Mouse (Mus musculus): Measurements from ENCODE around the gene Hs3st6. TPM values are rescaled to one million over a fixed set of nuclear protein-coding genes. Genes with fewer than 3 reads are reported as not detected.
"Not testable (repeated sequence)": the region's sequence is repeated elsewhere in the genome, so short reads cannot be mapped to it uniquely, and the experiment has no call there.

Hs3st6 gene
- polyA plus RNA-seq, 1 experiment from 2014 or later = not detected

DNA sequence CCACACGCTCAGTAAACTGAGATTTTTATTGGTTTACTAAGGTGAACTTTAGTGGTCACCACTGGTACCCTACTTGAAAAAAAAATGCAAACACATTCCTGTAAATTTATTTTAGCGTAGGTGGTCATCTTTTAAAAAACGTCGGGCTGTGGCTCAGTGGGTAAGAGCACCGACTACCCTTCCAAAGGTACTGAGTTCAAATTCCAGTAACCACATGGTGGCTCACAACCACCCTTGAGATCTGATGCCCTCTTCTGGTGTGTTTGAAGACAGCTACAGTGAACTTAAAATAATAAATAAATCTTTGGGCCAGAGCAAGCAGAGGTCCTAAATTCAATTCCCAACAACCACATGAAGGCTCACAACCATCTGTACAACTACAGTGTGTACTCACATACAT, 33.9 kb upstream of the Hs3st6 start:
- Histone ChIP-seq H3K4me1 (ENCODE audit: control insufficient read depth, insufficient read depth, low read length) (peaks cover 28% of the 10 kb centered on the region), H3K9ac (replicated peaks; ENCODE audit: low read depth, low read length) (peak overlapping the region; percentile 83), H3K36me3 (ENCODE audit: control insufficient read depth, insufficient read depth, low read length) (peaks cover 19% of the 10 kb centered on the region), H3K4me3 (ENCODE audit: low read depth, low read length) (peak overlapping the region; percentile 83), H3K4me2 (ENCODE audit: low read depth, low read length) (peak overlapping the region; percentile 55)
- not testable (repeated sequence) for H3K9me3 ChIP-seq (ENCODE audit: control insufficient read depth, low read length); H3K27ac ChIP-seq (ENCODE audit: low read depth, low read length); ATAC-seq (ENCODE audit: low read depth); H3K27me3 ChIP-seq (ENCODE audit: control insufficient read depth, insufficient read depth, low read length)
- 65% methylated on average over 5 of the region's 5 CpGs for WGBS

DNA sequence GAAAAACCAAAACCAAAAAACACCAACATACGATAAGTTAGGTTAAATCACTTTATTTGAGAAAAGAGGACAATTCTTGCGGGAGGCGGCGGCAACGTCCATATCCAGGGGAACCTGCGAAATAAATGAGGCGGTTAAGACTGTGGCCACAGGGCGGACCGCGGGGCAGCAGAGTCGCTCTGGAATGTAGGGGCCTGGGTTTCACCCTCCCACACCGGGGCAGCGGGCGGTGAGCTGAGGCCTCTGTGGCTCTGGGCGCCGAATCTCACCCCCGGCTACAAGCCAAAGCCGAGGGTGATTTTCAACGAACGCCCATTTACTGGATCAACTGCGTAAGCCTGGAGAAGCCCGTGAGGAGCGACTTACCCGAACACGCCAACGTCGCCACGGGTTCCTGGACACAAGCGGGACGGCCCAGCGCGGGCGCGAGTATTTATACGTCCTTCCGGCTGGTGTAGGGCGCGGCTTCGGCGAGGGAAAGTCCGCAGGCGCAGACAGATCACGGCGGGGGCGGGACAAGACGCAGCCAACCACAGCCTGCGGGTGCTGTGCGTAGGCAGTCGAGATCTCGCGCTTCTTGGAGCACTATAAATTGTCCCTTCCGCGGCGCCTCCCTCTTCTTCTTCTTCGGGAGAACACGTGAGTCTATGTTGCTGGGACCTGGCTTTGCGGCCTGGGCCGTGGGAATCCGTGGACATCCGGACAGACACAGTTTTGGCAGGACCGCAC, 33.1 kb upstream of the Hs3st6 start:
- H3K4me2 ChIP-seq (ENCODE audit: low read depth, low read length) = peak overlapping the region; percentile 71
- H3K36me3 ChIP-seq (ENCODE audit: control insufficient read depth, insufficient read depth, low read length) = peaks cover 19% of the 10 kb centered on the region
- no peaks in the 10 kb centered on the region for H3K9me3 ChIP-seq (ENCODE audit: control insufficient read depth, low read length)
- ATAC-seq (ENCODE audit: low read depth) = peak; percentile 98
- 0% methylated on average over 61 of the region's 61 CpGs for WGBS
- H3K4me1 ChIP-seq (ENCODE audit: control insufficient read depth, insufficient read depth, low read length) = peaks cover 28% of the 10 kb centered on the region
- peak overlapping the region; percentile 83 for H3K4me3 ChIP-seq (ENCODE audit: low read depth, low read length)
- peak overlapping the region; percentile 87 for H3K27ac ChIP-seq (ENCODE audit: low read depth, low read length)
- H3K27me3 ChIP-seq (ENCODE audit: control insufficient read depth, insufficient read depth, low read length) = no peaks in the 10 kb centered on the region
- peak overlapping the region; percentile 83 for H3K9ac ChIP-seq (replicated peaks; ENCODE audit: low read depth, low read length)

DNA sequence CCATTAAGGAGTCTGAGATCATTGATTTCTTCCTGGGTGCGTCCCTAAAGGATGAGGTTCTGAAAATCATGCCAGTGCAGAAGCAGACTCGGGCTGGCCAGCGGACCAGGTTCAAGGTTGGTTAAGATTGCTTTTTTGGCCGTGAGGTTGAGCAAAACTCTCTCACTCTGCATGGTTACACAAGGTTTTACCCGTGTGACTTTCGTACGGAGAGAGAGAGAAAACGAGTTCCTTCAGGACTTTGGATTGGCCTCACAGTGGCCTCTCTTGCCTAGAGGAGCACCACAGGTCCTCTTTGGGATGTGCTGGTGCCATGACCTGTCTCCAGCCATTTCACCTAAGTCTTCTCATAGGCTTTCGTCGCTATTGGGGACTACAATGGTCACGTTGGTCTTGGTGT, 32.2 kb upstream of the Hs3st6 start:
- H3K9me3 ChIP-seq (ENCODE audit: control insufficient read depth, low read length); H3K27ac ChIP-seq (ENCODE audit: low read depth, low read length); H3K27me3 ChIP-seq (ENCODE audit: control insufficient read depth, insufficient read depth, low read length); ATAC-seq (ENCODE audit: low read depth): not testable (repeated sequence)
- WGBS = 1% methylated on average over 11 of the region's 11 CpGs
- peak overlapping the region; percentile 71 for H3K4me2 ChIP-seq (ENCODE audit: low read depth, low read length)
- peaks cover 19% of the 10 kb centered on the region for H3K36me3 ChIP-seq (ENCODE audit: control insufficient read depth, insufficient read depth, low read length)
- peak overlapping the region; percentile 83 for H3K4me3 ChIP-seq (ENCODE audit: low read depth, low read length)
- peaks cover 28% of the 10 kb centered on the region for H3K4me1 ChIP-seq (ENCODE audit: control insufficient read depth, insufficient read depth, low read length)
- peak overlapping the region; percentile 83 for H3K9ac ChIP-seq (replicated peaks; ENCODE audit: low read depth, low read length)

DNA sequence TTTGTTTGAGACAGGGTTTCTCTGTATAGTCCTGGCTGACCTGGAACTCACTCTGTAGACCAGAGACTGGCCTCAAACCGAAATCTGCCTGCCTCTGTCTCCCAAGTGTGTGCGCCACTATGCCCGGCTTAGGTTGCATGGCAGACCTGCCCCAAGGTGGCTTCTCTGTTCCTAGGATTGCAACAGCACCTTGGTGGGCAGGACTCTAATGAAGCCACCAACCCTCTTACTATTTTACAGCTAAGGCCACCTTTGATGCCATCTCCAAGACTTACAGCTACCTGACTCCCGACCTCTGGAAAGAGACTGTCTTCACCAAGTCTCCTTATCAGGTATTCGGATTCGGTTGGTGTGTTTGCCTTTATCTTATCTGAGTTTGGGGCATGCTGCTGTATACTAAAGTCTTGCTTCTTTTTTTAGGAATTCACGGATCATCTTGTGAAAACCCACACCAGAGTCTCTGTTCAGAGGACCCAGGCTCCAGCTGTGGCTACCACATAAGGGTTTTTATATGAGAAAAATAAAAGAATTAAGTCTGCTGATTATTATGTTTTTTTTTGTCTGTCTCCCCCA, 31.3 kb upstream of the Hs3st6 start:
- Histone ChIP-seq H3K36me3 (ENCODE audit: control insufficient read depth, insufficient read depth, low read length) (peaks cover 14% of the 10 kb centered on the region), H3K4me3 (ENCODE audit: low read depth, low read length) (peak overlapping the region; percentile 83; the same call in 1 of the 2 replicates), H3K4me2 (ENCODE audit: low read depth, low read length) (peak overlapping the region; percentile 71), H3K9ac (replicated peaks; ENCODE audit: low read depth, low read length) (0 out of 2 replicates have a peak overlapping the region, but pooled peaks have one; percentile 32), H3K4me1 (ENCODE audit: control insufficient read depth, insufficient read depth, low read length) (peaks cover 28% of the 10 kb centered on the region)
- H3K27me3 ChIP-seq (ENCODE audit: control insufficient read depth, insufficient read depth, low read length); H3K9me3 ChIP-seq (ENCODE audit: control insufficient read depth, low read length); H3K27ac ChIP-seq (ENCODE audit: low read depth, low read length); ATAC-seq (ENCODE audit: low read depth): not testable (repeated sequence)
- WGBS = 74% methylated on average over 7 of the region's 7 CpGs

DNA sequence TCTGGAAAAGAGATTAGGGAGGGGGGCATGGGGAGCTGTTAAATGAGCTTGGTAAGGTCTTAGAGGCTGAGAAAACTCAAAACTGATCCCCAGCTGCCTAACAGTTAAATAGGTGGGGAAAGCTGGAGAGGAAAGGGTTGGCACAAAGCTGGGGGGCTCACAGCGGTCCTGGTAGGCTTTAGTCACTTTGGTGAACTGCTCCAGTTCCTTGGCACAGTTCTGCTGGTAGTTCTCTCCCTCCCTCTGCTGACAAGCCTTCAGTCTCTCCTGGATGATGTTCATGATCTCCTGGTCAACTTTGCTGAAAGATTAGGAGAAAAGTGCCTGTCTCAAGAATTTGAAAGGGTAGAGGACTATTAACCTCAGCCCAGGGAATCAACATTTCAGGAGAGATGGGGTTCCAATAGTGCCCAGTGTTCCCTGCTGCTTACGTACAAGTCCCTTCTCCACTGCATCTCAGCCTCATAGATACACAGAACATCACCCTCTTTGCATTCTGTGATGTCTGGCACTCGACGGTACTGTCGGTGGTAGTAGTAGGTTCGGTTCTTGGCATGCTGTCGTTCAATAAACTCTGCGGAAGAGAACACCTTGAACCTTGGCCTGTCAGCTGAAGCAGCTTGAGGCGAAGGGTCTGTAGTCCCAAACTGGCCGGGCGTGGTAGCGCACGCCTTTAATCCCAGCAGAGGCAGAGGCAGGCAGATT, 30.4 kb upstream of the Hs3st6 start:
- peak overlapping the region; percentile 81; the same call in 1 of the 2 replicates for H3K4me2 ChIP-seq (ENCODE audit: low read depth, low read length)
- no peak overlapping the region for H3K27ac ChIP-seq (ENCODE audit: low read depth, low read length)
- H3K36me3 ChIP-seq (ENCODE audit: control insufficient read depth, insufficient read depth, low read length) = peaks cover 14% of the 10 kb centered on the region
- no peaks in the 10 kb centered on the region for H3K27me3 ChIP-seq (ENCODE audit: control insufficient read depth, insufficient read depth, low read length)
- H3K4me1 ChIP-seq (ENCODE audit: control insufficient read depth, insufficient read depth, low read length) = peaks cover 28% of the 10 kb centered on the region
- 34% methylated on average over 13 of the region's 13 CpGs for WGBS
- 0 out of 2 replicates have a peak overlapping the region, but pooled peaks have one; percentile 4 for H3K4me3 ChIP-seq (ENCODE audit: low read depth, low read length)
- no peak for ATAC-seq (ENCODE audit: low read depth)
- H3K9me3 ChIP-seq (ENCODE audit: control insufficient read depth, low read length) = no peaks in the 10 kb centered on the region
- no peak overlapping the region for H3K9ac ChIP-seq (replicated peaks; ENCODE audit: low read depth, low read length)

DNA sequence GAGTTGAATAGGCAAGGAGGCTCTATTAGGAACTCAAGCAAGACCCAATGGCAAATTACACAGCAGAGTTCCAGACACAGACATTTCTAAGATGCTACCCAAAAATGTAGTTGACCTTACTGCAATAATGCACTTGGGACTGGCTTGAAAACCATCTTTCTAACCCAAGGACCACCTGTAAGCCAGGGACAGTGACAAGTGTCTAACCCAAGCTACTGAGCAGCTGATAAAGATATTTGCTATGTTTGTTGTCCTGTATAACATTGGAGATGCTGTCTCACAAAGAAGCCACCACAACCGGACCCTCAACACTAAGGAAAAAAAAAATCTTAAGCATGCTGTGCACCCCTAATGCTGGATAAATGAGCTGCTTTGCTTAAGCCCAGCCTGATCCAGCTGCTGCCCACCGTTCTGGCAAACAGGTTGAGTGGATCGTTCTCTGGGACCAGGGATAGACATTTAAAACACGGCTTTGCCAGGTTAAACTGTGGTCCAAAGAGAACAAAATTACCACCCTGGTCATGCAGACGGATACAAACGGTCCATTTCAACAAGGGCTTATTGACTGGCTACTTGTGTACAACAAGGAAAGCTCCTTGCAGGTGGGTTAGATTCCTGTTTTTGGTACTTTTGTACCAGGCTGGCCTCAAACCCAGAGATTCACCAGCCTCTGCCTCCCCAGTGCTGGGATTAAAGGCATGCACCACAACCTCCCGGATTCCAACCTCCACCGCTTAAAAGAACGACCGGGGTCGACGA, 29.5 kb upstream of the Hs3st6 start:
- 3% methylated on average over 12 of the region's 12 CpGs for WGBS
- Histone ChIP-seq H3K9me3 (ENCODE audit: control insufficient read depth, low read length) (no peaks in the 10 kb centered on the region), H3K4me1 (ENCODE audit: control insufficient read depth, insufficient read depth, low read length) (peaks cover 28% of the 10 kb centered on the region), H3K9ac (replicated peaks; ENCODE audit: low read depth, low read length) (peak overlapping the region; percentile 86), H3K36me3 (ENCODE audit: control insufficient read depth, insufficient read depth, low read length) (peaks cover 14% of the 10 kb centered on the region), H3K4me3 (ENCODE audit: low read depth, low read length) (peak overlapping the region; percentile 76), H3K4me2 (ENCODE audit: low read depth, low read length) (peak overlapping the region; percentile 81), H3K27ac (ENCODE audit: low read depth, low read length) (no peak overlapping the region), H3K27me3 (ENCODE audit: control insufficient read depth, insufficient read depth, low read length) (no peaks in the 10 kb centered on the region)
- ATAC-seq (ENCODE audit: low read depth) = no peak

DNA sequence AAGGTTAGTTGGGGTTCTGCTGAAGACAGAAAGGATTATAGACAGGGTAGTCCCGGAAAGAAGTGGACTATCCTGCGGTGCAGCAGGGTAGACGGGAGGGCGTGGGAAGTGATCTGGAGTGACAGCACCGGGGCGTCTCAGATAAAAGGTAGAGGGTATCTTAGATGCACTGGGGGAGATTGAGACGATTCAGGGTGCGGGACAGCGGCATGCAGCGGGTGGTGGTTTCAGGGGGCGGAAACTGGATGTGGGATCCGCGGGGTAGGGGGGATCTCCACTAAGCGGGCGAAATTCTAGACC, 29.0 kb upstream of the Hs3st6 start:
- Histone ChIP-seq H3K4me1 (ENCODE audit: control insufficient read depth, insufficient read depth, low read length) (peaks cover 26% of the 10 kb centered on the region), H3K36me3 (ENCODE audit: control insufficient read depth, insufficient read depth, low read length) (peaks cover 14% of the 10 kb centered on the region), H3K9me3 (ENCODE audit: control insufficient read depth, low read length) (no peaks in the 10 kb centered on the region), H3K27me3 (ENCODE audit: control insufficient read depth, insufficient read depth, low read length) (no peaks in the 10 kb centered on the region), H3K9ac (replicated peaks; ENCODE audit: low read depth, low read length) (peak overlapping the region; percentile 86), H3K27ac (ENCODE audit: low read depth, low read length) (peak overlapping the region; percentile 81), H3K4me3 (ENCODE audit: low read depth, low read length) (peak overlapping the region; percentile 76), H3K4me2 (ENCODE audit: low read depth, low read length) (peak overlapping the region; percentile 81)
- ATAC-seq (ENCODE audit: low read depth) = peak; percentile 2; the same call in 1 of the 2 replicates
- WGBS = under 1% methylated on average over 15 of the region's 15 CpGs

DNA sequence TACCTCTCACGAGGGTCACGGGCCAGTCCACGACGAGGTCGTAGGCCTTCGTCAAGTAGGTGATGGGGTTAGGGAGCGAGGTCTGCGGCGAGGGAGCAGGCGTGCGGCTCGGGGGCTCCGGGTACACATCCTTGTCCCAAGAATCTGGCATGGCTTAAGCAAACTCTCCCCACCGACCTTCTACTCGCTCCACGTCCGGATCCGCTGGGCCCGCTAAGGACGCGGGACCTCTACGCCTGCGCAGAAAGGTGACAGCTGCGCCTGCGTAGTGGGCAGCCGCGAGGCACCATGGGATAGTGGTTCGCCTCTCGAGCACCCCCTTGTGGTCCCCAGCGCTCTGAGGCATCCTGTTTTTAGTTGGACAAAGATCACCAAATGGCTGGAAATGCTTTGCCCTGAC, 28.6 kb upstream of the Hs3st6 start, which contains the start of gene Ndufb10:
Ndufb10 (minus strand) TSS at position 295 of the 400 bp plus-strand sequence.
- H3K36me3 ChIP-seq (ENCODE audit: control insufficient read depth, insufficient read depth, low read length) = peaks cover 14% of the 10 kb centered on the region
- H3K4me3 ChIP-seq (ENCODE audit: low read depth, low read length) = peak within 1 kb of the TSS; percentile 76
- H3K27ac ChIP-seq (ENCODE audit: low read depth, low read length) = peak within 1 kb of the TSS; percentile 81
- 0% methylated on average over 30 of the region's 30 CpGs for WGBS
- peak within 1 kb of the TSS; percentile 81 for H3K4me2 ChIP-seq (ENCODE audit: low read depth, low read length)
- peaks cover 24% of the 10 kb centered on the region for H3K4me1 ChIP-seq (ENCODE audit: control insufficient read depth, insufficient read depth, low read length)
- no peaks in the 10 kb centered on the region for H3K9me3 ChIP-seq (ENCODE audit: control insufficient read depth, low read length)
- peak; percentile 62 for ATAC-seq (ENCODE audit: low read depth)
- peak within 1 kb of the TSS; percentile 86 for H3K9ac ChIP-seq (replicated peaks; ENCODE audit: low read depth, low read length)
- H3K27me3 ChIP-seq (ENCODE audit: control insufficient read depth, insufficient read depth, low read length) = no peaks in the 10 kb centered on the region
